In genomic region chr9:41580611-41581041, GRCm38 (mm10) we compare ENCODE assay signal across 7 mouse cellular contexts.
DNase-seq lines count a peak whose midpoint lies in the region; ATAC-seq and TF ChIP-seq lines count a peak whose summit lies in the region.

No protein-coding gene starts in this region.

- H3K9me3 ChIP-seq in intestine, postnatal 0 days (ENCODE audit: control insufficient read depth) = no peaks in the 10 kb centered on the region
- H3K9me3 ChIP-seq in neural tube, embryonic 11.5 days (ENCODE audit: control insufficient read depth, low read length) = no peaks in the 10 kb centered on the region

- no peaks in the 10 kb centered on the region for H3K36me3 ChIP-seq in intestine, postnatal 0 days (ENCODE audit: control insufficient read depth, insufficient read depth)
- no peaks in the 10 kb centered on the region for H3K36me3 ChIP-seq in neural tube, embryonic 11.5 days (ENCODE audit: control insufficient read depth, insufficient read depth, low read length)

- intact Hi-C loops in gastrocnemius, postnatal 36 days (cut with DNase I) = loop anchor here (5.0 to 10.0 kb wide), 2 partner anchors 356 to 372 kb away; no protein-coding TSS in a partner anchor

- peak overlapping the region; percentile 50; the same call in 1 of the 2 replicates for H3K27ac ChIP-seq in intestine, postnatal 0 days (ENCODE audit: low read depth, low read length)
- peak overlapping the region; percentile 86 for H3K27ac ChIP-seq in neural tube, embryonic 11.5 days (ENCODE audit: low read depth, low read length)

- no peak for TF ChIP-seq CTCF in intestine, postnatal 0 days (IDR thresholded peaks at IDR 0.05; ENCODE audit: low read depth)

- peak; percentile 72 for DNase-seq in adrenal gland, postnatal 14 days
- peak; percentile 86 for DNase-seq in embryo, embryonic 11 days
- peak; percentile 30 to 63 for DNase-seq in gastrocnemius, postnatal 36 days
- DNase-seq in liver = peak; percentile 23
- DNase-seq in neural tube, embryonic 11.5 days (ENCODE audit: low spot score) = peak; percentile 78
- peak; percentile 35 for DNase-seq in urinary bladder, postnatal 25 days (ENCODE audit: low spot score)

- no peaks in the 10 kb centered on the region for H3K4me1 ChIP-seq in intestine, postnatal 0 days (replicated peaks; ENCODE audit: control insufficient read depth, insufficient read depth, low read length)
- peaks cover 4% of the 10 kb centered on the region for H3K4me1 ChIP-seq in neural tube, embryonic 11.5 days (ENCODE audit: control insufficient read depth, insufficient read depth, low read length)

- H3K9ac ChIP-seq in intestine, postnatal 0 days (ENCODE audit: low read depth, low read length) = peak overlapping the region; percentile 50; the same call in 1 of the 2 replicates
- H3K9ac ChIP-seq in neural tube, embryonic 11.5 days (ENCODE audit: low read length) = peak overlapping the region; percentile 65

- ATAC-seq in intestine, postnatal 0 days = no peak; the same call in 1 of the 2 replicates
- ATAC-seq in neural tube, embryonic 11.5 days (ENCODE audit: insufficient read depth, low FRiP score, low TSS enrichment) = peak; percentile 39; the same call in 1 of the 2 replicates

- peak overlapping the region; percentile 59 for H3K4me2 ChIP-seq in intestine, postnatal 0 days (replicated peaks; ENCODE audit: low read depth)
- peak overlapping the region; percentile 40 for H3K4me2 ChIP-seq in neural tube, embryonic 11.5 days (ENCODE audit: low read depth)

- 2% methylated on average over 13 of the region's 13 CpGs for WGBS in intestine, postnatal 0 days
- under 1% methylated on average over 13 of the region's 13 CpGs for WGBS in neural tube, embryonic 11.5 days

- H3K27me3 ChIP-seq in intestine, postnatal 0 days (replicated peaks; ENCODE audit: control insufficient read depth, insufficient read depth, low read length) = peaks cover 4% of the 10 kb centered on the region; the same call in 1 of the 2 replicates
- H3K27me3 ChIP-seq in neural tube, embryonic 11.5 days (ENCODE audit: control insufficient read depth, insufficient read depth, low read length) = no peaks in the 10 kb centered on the region

- peak overlapping the region; percentile 43 for H3K4me3 ChIP-seq in intestine, postnatal 0 days (ENCODE audit: low read depth, low read length)
- H3K4me3 ChIP-seq in neural tube, embryonic 11.5 days (ENCODE audit: low read depth, low read length) = peak overlapping the region; percentile 45

Comparison
In these comparisons a context has a peak if more than half of its experiments do, and no peak if none do; other contexts are left out.
1. DNase-seq: peak in every context shown above with its lines; median percentile 86 in embryo, embryonic 11 days; 78 in neural tube, embryonic 11.5 days; 72 in adrenal gland, postnatal 14 days; 46 in gastrocnemius, postnatal 36 days; 35 in urinary bladder, postnatal 25 days; 23 in liver.